Mouse (Mus musculus) A20 (cell line): ENCODE measurements at regions not wholly inside any gene's neighbourhood (a gene's known extent, or its start where the extent isn't known, plus 50 kb on each side); places are given as distances from the start of the nearest gene placed in this dataset.

Experiments
- DNase-seq: peaks from one replicate; pipeline ENCODE4 v3.0.0-alpha.2; 2011; ENCODE audit warnings: low read depth, low spot score

DNA sequence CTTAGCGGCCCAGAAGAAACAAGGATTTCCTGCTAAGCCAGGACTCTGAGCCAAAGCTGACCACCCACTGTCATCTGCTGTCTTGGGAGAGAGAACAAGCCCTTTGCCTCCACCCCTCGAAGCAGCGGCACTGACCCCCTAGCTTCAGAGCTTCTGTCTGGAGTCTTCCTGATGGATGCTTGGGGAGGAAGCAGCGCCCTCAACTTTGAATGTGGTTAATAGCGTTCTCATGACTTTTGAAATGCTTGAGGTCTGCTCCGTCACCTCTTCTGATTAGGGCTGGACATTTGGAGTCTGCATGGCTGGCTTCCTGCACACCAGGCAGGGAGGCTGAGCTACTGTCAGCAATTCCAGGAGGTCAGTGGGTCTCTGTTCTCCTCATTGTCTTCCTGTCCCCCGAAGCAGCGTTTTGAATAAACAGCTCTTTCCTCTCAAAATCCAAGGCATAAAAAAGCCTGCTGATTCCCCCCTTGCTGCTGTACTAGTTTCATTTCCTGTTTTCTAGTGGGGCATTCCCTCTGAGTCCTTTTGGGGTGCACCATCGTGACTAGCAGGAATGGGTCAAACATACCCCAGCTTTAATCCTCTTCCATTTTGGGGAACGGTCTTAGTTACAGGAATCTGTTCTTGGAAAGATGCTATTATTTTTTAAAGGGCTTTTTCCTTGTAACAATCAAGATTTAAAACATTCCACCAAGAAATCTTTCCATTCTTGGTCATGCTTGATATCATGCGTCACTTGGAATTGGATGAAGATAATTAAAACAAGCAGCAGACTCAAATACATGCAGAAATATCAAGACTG lies 256.0 kb downstream of the Ankrd16 start:
- peak; percentile 31 for DNase-seq

DNA sequence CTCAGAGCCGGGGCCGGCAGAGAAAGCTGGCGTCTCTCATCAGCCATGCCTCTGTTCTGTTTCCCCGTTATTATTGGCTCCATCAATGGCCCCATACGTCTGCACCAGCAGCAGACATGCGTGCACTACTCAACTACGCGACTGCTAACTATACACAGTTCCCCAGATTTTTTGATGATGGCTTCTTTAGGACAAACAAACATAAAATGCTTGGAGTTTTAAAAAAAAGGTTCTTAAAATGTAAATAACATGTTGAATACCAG lies 256.6 kb downstream of the Ankrd16 start:
- no peak for DNase-seq

DNA sequence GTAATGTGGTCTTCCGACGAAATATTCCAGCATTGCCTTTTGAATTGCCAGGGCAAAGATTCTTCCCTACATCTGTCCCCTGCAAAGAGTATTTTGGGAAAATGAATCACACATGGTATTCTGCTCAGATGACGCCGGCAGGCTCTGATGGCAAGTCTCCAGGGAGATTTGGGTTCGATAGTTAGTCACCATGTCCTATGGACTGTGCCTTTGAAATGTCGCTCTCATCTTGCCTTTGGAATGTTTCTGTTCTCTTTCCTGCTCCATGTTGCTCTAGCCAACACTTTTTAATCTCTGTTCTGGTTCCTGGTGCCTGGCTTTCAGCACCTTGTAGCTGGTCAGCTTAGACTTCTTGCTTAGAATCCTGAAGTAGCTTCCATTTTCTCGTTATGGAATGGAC lies 252.3 kb downstream of the Itga8 start:
- DNase-seq, result no peak

DNA sequence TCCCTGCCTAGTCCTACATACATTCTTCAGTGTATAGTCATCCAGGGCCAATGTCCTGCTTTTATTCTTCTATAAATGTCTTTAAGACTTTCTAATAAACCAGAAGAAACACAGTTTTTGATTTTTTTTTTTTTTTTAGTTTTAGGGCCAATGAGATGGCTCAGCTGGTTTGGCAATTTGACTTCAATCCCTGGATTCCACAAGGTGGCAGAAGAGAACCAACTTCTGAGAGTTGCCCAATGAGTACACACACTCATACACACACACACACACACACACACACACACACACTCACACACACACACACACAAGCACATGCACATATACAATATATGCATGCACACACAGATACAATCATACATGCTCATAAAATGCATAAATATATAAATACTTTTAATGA lies 251.8 kb downstream of the Itga8 start:
- DNase-seq, result peak; percentile 36

DNA sequence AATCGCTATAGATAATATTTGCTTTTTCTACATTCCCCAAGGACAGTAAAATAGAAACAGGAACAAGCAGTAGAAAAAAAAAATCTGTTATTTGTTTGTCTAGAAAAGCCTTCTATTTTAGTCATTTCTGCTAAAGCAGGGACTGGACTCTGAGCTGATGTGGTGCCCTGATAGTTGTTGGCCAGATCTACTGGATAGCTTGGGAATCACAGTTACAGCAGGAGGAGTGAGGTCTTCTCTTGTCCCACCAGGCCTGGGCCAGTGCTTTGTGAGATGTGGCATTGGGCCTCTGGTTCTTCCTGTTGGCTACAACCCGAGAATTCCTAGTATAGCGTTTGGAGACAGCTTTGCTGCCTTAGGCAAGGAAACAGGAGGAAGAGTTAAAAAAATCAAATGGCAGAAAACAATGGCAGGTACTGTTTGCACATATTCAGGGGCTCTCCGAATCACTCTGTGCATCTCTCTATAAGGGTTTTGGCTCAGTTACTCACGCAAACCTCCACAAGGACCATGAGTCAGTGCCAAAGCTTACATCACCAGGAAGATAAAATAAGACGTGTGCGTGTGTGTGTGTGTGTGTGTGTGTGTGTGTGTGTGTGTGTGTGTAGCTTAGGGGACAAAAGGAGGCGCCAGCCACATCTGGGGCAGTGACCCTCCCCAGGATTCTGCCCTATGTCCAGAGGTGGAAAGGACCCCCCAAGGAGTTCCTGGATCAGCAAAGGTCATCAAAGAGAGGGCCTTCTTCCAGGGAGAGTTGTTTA lies 248.1 kb downstream of the Itga8 start:
- peak; percentile 9 for DNase-seq

DNA sequence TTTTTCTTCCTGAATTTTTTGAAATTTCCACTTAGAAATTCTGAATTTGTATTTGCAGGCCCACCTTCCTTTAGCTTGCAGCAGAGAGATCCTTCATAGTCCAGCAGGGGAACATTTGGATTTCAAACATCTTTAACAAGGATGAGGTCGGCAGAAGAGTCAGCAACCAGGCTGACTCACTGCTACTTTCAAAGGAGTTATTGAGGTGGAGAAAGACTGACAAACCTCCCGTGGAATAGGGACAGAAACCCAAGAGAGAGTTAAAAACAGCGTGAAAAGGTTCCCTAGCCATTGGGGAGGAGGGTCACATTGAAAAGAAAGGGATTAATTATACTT lies 247.6 kb downstream of the Itga8 start:
- DNase-seq, result no peak
